Mouse (Mus musculus): Measurements from ENCODE around the gene Pld3.

The Pld3 gene

GRCm38 (mm10) chr7:27569580-27570224 is 16.7 kb upstream of the Pld3 start:
- DNase-seq (ENCODE audit: extremely low read depth, insufficient read length, low spot score) = no peak

DNA sequence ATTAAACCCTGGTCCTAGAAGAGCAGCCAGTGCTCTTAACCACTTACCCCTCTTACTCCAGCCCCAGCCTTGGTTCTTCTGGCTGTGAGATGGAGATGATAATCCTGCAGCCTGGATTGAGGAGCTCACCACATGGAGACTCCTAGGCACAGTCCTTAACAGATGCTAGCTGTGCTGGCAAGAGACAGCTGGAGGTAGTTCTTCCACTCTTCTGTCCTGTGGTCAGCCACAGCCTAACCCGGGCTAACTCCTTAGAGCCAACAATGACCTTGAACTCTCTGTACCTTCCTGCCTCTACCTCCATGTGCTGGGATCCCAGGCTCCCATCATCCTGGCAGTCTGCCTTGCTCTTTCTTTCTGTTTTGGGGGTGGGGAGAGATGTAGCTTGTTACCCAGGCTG is 8.0 kb upstream of the Pld3 start:
- DNase-seq (ENCODE audit: extremely low read depth, insufficient read length, low spot score) = no peak

- no peak for DNase-seq (ENCODE audit: extremely low read depth, insufficient read length, low spot score)
These were observed 7.4 kb upstream of the Pld3 start for GRCm38 (mm10) chr7:27560291-27560887.

- DNase-seq (ENCODE audit: extremely low read depth, insufficient read length, low spot score) = no peak
These were observed 948 bp downstream of the Pld3 start for GRCm38 (mm10) chr7:27552070-27552469.

DNA sequence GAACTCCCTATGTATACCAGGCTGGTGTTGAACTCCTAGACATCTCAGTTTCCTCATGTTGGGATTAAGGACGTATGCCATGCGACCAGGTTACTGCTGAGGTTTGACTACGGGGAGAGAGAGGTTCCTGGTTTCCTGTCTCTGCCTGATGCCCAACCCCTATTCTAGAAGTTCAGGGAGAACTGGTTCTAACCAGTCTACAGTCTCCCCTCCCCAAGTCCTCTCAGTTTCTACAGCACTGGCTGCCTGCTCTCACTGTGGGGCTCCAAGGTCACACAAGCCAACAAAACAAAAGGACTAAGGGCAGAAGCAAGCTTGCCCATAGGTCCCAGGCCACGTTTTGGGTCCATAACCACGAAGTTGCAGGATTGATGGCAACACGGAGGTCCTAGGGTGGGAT is 3.4 kb downstream of the Pld3 start:
- no peak for DNase-seq (ENCODE audit: extremely low read depth, insufficient read length, low spot score)

DNA sequence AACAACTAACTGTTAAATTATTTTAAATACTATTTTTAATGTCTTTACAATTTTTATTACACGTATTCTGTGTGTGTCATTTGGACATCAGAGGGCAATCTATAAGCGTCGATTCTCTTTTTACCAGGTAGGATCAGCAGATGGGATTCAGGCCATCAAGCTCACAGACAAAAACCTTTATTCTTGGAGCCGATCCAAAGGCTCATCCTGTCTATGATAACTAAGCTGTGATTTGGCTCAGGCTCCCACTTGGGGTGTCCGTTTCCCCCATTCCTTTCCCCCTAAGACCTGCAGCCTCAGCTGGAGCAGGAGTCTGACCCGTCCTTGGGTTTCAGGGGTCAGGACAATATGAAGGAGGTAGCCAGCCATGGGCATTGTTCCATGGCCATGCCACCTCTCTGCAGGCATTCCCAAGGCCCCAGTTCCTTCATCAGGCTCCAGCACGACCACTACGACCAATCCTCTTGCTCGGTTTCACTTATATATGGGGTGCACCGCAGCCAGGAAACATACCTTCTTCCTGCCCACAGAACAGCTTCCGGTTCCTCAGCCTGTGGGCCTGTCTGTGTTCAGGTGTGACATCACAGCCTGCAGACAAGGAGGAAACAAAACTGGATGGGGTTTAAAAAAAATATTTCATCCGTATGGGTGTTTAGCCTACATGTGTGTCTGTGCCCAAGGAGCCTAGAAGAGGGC is 8.2 kb downstream of the Pld3 start:
- DNase-seq (ENCODE audit: extremely low read depth, insufficient read length, low spot score) = no peak

DNA sequence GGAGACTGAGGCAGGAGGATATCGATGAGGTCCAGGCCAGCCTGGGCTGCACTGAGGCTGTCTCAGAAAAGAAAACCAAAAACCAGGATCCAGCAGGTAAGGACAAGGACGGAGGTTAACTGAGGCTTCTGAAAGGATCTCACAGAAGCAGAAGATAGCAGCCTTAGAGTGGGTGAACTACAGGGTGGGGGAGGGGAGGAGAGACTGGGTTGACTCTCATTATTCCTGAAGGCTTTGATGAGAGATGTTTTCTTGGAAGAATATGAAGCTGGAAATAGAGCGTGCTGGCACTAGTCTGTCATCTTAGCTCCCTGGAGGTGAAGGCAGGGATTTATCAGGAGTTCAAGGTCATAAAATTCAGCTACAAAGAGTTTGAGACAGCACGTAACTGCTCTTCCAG is 9.2 kb downstream of the Pld3 start:
- DNase-seq (ENCODE audit: extremely low read depth, insufficient read length, low spot score) = no peak

DNA sequence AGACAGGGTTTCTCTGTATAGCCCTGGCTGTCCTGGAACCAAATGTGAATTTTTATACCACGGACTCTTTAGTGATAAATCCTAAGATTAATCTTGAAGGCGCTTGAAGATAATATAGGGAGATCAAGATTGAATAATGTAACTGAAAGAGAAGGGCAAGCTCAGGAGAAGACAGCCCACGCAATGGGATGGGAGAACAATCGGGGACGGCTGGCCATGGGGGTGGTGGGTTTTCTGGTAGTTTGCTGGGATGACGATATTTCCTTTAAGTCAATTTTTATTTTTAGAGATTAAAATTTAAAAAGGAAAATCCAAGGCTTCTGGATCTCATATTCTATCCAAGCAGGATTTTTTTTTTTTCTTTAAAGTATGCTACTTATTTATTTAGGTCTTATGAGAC is 10.0 kb downstream of the Pld3 start:
- no peak for DNase-seq (ENCODE audit: extremely low read depth, insufficient read length, low spot score)

DNA sequence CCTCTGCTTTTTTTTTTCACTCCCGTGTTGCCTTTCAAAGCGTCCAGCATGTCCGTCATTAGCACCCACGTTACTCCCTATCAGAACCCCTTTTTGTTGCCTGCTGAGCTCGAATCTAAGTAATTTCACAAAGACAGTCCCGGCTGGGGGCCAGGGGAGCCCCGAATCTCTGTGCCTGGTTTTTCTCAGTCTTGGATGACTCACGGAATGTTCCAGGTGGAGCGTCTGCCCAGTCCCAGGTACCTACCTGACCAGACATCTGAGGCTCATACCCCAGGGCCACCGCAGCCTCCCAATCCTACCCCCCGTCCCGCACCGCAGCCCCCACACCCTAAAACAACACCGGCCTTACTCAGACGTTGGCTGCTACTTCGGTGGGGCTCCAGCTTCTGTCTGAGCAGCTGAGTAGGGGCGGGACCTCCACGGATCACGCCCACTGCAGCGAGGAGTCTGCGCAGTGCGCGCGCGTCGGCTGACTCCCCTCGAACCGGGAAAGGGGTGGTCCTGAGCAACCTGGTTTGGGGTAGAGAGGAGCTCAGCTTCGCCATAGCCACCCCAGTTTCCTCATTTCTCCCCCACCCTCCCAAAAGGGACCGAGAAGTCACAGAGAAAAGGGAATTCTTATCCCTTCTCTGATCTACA is 10.5 kb downstream of the Pld3 start:
- peak; percentile 65 for DNase-seq (ENCODE audit: extremely low read depth, insufficient read length, low spot score)

DNA sequence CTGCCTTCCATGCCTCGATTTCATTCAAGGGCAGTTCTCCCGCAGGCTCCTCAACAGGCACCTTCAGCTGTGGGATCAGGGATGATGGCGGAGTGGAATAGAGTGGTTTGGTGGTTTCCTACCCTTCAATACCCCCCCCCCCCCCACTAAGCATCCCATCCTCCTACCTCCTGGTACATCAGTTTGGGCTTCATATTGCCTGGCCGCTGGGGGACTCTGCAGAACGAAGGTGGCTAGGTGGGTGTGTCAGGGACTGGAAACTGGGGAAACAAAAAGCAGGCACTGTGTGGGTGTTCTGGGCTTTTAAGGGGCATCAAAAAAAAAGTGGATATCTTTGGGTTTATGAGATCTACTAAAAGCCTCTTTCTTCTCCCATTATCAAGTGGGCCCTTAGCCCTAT is 11.1 kb downstream of the Pld3 start:
- DNase-seq (ENCODE audit: extremely low read depth, insufficient read length, low spot score) = no peak

DNA sequence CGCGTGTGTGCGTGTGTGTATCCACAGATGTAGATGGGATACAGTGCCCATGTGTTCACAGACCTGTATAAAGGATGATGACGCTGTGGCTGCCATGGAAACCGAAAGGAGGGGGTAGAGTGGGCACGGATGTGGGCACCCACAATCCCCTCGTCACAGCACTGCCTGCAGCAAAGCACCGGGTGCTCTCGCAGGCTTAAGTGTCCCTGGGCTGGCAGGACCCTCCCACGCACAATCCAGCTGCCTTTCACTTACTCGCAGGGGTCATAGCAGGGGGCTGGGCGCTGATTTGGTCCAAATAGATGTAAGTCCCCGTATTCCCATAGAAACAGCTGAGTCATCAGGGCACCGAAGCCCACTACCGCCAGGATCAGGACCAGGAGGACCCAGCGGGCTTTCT is 11.6 kb downstream of the Pld3 start:
- DNase-seq (ENCODE audit: extremely low read depth, insufficient read length, low spot score) = no peak

- no peak for DNase-seq (ENCODE audit: extremely low read depth, insufficient read length, low spot score)
These were observed 12.1 kb downstream of the Pld3 start for GRCm38 (mm10) chr7:27540935-27541334.

DNA sequence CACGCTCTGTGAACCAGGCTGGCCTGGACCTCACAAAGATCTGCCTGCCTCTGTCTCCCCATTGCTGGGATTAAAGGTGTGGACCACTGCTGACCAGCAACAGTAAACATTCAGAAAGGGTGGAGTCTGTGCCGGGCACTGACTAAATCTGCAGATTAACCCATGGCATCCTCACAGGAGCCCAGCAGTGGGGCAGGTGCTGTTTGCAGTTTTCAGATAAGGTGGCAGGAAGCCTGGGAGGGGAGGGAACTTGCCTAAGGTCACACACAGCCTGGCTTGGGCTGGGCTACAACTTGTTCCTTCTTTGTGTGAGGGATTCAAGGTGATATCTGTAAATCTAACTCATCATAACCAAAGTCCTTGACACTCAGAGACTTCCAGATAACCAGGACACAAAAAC is 12.5 kb downstream of the Pld3 start:
- DNase-seq (ENCODE audit: extremely low read depth, insufficient read length, low spot score) = no peak

- DNase-seq (ENCODE audit: extremely low read depth, insufficient read length, low spot score) = no peak
These were observed 14.2 kb downstream of the Pld3 start for GRCm38 (mm10) chr7:27538797-27539196.

DNA sequence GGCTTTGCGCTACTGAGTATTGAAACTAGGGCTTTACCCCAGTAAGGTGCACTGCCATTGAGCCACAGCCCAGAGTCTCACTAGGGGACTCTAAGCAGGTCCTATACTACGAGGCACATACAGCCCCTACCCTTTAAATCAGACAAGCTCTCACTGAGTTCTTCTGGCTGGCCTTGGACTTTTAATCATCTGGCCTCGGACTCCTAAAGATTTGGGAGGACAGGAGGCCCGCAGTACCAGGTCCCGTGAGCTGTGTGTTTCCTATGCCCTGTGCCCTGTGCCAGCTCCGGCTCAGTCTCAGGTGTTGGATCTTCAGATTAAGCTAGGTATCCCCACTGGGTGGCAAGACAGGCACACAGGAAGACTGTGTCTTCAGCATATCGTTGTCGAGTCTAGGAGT is 15.0 kb downstream of the Pld3 start:
- no peak for DNase-seq (ENCODE audit: extremely low read depth, insufficient read length, low spot score)

DNA sequence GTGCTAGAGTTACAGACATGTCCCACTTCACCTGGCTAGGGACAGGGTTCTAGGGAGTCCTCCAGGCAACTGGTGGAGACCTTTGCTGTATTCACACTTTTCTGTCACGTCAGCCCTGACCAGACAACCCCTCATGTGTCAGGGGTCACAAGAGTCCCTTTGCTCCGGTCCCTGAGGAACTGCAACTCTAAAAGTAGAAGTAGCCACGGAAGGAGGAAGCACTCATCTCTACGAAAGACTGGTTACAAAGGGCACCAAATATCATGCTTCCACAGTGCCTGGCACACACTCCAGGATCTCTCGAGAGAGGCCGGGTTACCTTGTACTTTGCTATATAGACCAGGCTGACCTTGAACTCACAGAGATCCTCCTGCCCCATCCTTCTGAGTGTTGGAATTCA is 16.4 kb downstream of the Pld3 start:
- no peak for DNase-seq (ENCODE audit: extremely low read depth, insufficient read length, low spot score)

DNA sequence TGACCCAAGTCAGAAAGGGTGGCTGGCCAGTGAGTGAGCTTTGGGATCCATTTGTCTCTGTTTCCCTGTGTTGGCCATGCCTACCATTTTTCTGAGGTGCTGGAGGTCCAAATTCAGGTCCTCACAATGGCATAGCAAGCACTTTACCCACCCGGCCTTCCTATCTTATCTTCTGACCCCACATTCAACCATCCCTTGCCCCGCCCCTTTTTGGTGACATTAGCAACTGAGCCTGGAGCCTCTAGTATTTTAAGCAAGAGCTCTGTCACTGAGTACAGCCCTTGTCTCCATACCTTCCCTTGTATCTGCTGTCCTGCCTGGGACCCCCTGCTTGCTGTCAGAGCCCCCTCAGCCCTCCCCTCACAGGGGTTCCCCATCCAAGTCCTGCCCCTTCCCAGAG is 17.6 kb downstream of the Pld3 start:
- DNase-seq (ENCODE audit: extremely low read depth, insufficient read length, low spot score) = no peak

GRCm38 (mm10) chr7:27532480-27533050 is 20.5 kb downstream of the Pld3 start:
- no peak for DNase-seq (ENCODE audit: extremely low read depth, insufficient read length, low spot score)

- DNase-seq (ENCODE audit: extremely low read depth, insufficient read length, low spot score) = no peak
These were observed 21.3 kb downstream of the Pld3 start for GRCm38 (mm10) chr7:27531707-27532106.

- no peak for DNase-seq (ENCODE audit: extremely low read depth, insufficient read length, low spot score)
These were observed 22.1 kb downstream of the Pld3 start for GRCm38 (mm10) chr7:27530937-27531336.

- no peak for DNase-seq (ENCODE audit: extremely low read depth, insufficient read length, low spot score)
These were observed 23.9 kb downstream of the Pld3 start for GRCm38 (mm10) chr7:27529070-27529469.
